Mouse (Mus musculus): ENCODE results near the gene Mrps21. TPM values are rescaled to one million over a fixed set of nuclear protein-coding genes. Genes with fewer than 3 reads are reported as not detected.
"Not testable (repeated sequence)": the region's sequence is repeated elsewhere in the genome, so short reads cannot be mapped to it uniquely, and the experiment has no call there.

Mrps21 gene
- polyA plus RNA-seq, 1 experiment = 17.3 TPM

- H3K4me3 ChIP-seq (replicated peaks) = peak overlapping the region; percentile 12
These were observed 32.6 kb upstream of the Mrps21 start for GRCm38 (mm10) chr3:95903753-95904502.

GRCm38 (mm10) chr3:95902643-95903042 is 31.3 kb upstream of the Mrps21 start:
- TF ChIP-seq GATA1 (IDR thresholded peaks at IDR 0.05; ENCODE audit: low read length) (no peak), TAL1 (IDR thresholded peaks at IDR 0.05; ENCODE audit: low read length) (no peak)
- H3K9me3 ChIP-seq (ENCODE audit: control insufficient read depth, low read length) = peaks cover 11% of the 10 kb centered on the region; the same call in 1 of the 2 replicates
- peaks cover 15% of the 10 kb centered on the region for H3K4me1 ChIP-seq (ENCODE audit: control insufficient read depth)
- H3K27me3 ChIP-seq (ENCODE audit: control insufficient read depth) = peaks cover 75% of the 10 kb centered on the region
- H3K36me3 ChIP-seq (ENCODE audit: control insufficient read depth) = peaks cover 4% of the 10 kb centered on the region
- H3K4me3 ChIP-seq (replicated peaks) = no peak overlapping the region

More at GRCm38 (mm10) chr3:95903753-95904502, 32.6 kb upstream of the Mrps21 start:
- peaks cover 87% of the 10 kb centered on the region for H3K27me3 ChIP-seq (ENCODE audit: control insufficient read depth)
- peaks cover 15% of the 10 kb centered on the region for H3K4me1 ChIP-seq (ENCODE audit: control insufficient read depth)
- H3K36me3 ChIP-seq (ENCODE audit: control insufficient read depth) = no peaks in the 10 kb centered on the region
- peaks cover 11% of the 10 kb centered on the region; the same call in 1 of the 2 replicates for H3K9me3 ChIP-seq (ENCODE audit: control insufficient read depth, low read length)
- TF ChIP-seq TAL1 (IDR thresholded peaks at IDR 0.05; ENCODE audit: low read length) (no peak), GATA1 (IDR thresholded peaks at IDR 0.05; ENCODE audit: low read length) (no peak)

GRCm38 (mm10) chr3:95902373-95902625 is 31.0 kb upstream of the Mrps21 start:
- Histone ChIP-seq H3K27me3 (ENCODE audit: control insufficient read depth) (peaks cover 72% of the 10 kb centered on the region), H3K4me1 (ENCODE audit: control insufficient read depth) (peaks cover 15% of the 10 kb centered on the region), H3K4me3 (replicated peaks) (no peak overlapping the region), H3K36me3 (ENCODE audit: control insufficient read depth) (peaks cover 5% of the 10 kb centered on the region), H3K9me3 (ENCODE audit: control insufficient read depth, low read length) (peaks cover 11% of the 10 kb centered on the region; the same call in 1 of the 2 replicates)
- TF ChIP-seq TAL1 (IDR thresholded peaks at IDR 0.05; ENCODE audit: low read length) (no peak), GATA1 (IDR thresholded peaks at IDR 0.05; ENCODE audit: low read length) (no peak)

GRCm38 (mm10) chr3:95901616-95902372 is 30.5 kb upstream of the Mrps21 start:
- Histone ChIP-seq H3K4me1 (ENCODE audit: control insufficient read depth) (peaks cover 12% of the 10 kb centered on the region), H3K27me3 (ENCODE audit: control insufficient read depth) (peaks cover 67% of the 10 kb centered on the region), H3K36me3 (ENCODE audit: control insufficient read depth) (peaks cover 5% of the 10 kb centered on the region), H3K9me3 (ENCODE audit: control insufficient read depth, low read length) (peaks cover 11% of the 10 kb centered on the region; the same call in 1 of the 2 replicates), H3K4me3 (replicated peaks) (no peak overlapping the region)
- TF ChIP-seq TAL1 (IDR thresholded peaks at IDR 0.05; ENCODE audit: low read length) (no peak), GATA1 (IDR thresholded peaks at IDR 0.05; ENCODE audit: low read length) (no peak)

GRCm38 (mm10) chr3:95899800-95900524 is 28.6 kb upstream of the Mrps21 start:
- no peak for TF ChIP-seq GATA1 (IDR thresholded peaks at IDR 0.05; ENCODE audit: low read length)
- TF ChIP-seq TAL1 (IDR thresholded peaks at IDR 0.05; ENCODE audit: low read length) = no peak
- peaks cover 48% of the 10 kb centered on the region for H3K27me3 ChIP-seq (ENCODE audit: control insufficient read depth)
- H3K4me1 ChIP-seq (ENCODE audit: control insufficient read depth) = peaks cover 12% of the 10 kb centered on the region
- H3K36me3 ChIP-seq (ENCODE audit: control insufficient read depth) = peaks cover 13% of the 10 kb centered on the region
- H3K9me3 ChIP-seq (ENCODE audit: control insufficient read depth, low read length) = peaks cover 8% of the 10 kb centered on the region; the same call in 1 of the 2 replicates
- H3K4me3 ChIP-seq (replicated peaks) = no peak overlapping the region

GRCm38 (mm10) chr3:95895501-95895900 is 24.2 kb upstream of the Mrps21 start:
- peaks cover 40% of the 10 kb centered on the region for H3K4me1 ChIP-seq (ENCODE audit: control insufficient read depth)
- H3K36me3 ChIP-seq (ENCODE audit: control insufficient read depth) = peaks cover 13% of the 10 kb centered on the region
- peaks cover 23% of the 10 kb centered on the region for H3K27me3 ChIP-seq (ENCODE audit: control insufficient read depth)
- H3K9me3 ChIP-seq (ENCODE audit: control insufficient read depth, low read length); H3K4me3 ChIP-seq (replicated peaks): not testable (repeated sequence)

- H3K4me3 ChIP-seq (replicated peaks) = peak overlapping the region; percentile 72
- H3K36me3 ChIP-seq (ENCODE audit: control insufficient read depth) = peaks cover 13% of the 10 kb centered on the region
- TF ChIP-seq TAL1 (IDR thresholded peaks at IDR 0.05; ENCODE audit: low read length) = no peak
- TF ChIP-seq GATA1 (IDR thresholded peaks at IDR 0.05; ENCODE audit: low read length) = no peak
- H3K27me3 ChIP-seq (ENCODE audit: control insufficient read depth) = peaks cover 20% of the 10 kb centered on the region
- no peaks in the 10 kb centered on the region for H3K9me3 ChIP-seq (ENCODE audit: control insufficient read depth, low read length)
- peaks cover 40% of the 10 kb centered on the region for H3K4me1 ChIP-seq (ENCODE audit: control insufficient read depth)
These were observed 23.2 kb upstream of the Mrps21 start for GRCm38 (mm10) chr3:95894317-95895160.

- not testable (repeated sequence) for H3K9me3 ChIP-seq (ENCODE audit: control insufficient read depth, low read length)
- Histone ChIP-seq H3K36me3 (ENCODE audit: control insufficient read depth) (peaks cover 13% of the 10 kb centered on the region), H3K4me1 (ENCODE audit: control insufficient read depth) (peaks cover 40% of the 10 kb centered on the region), H3K4me3 (replicated peaks) (peak within 1 kb of the TSS; percentile 72), H3K27me3 (ENCODE audit: control insufficient read depth) (peaks cover 20% of the 10 kb centered on the region)
These were observed 22.4 kb upstream of the Mrps21 start, which contains the start of gene Aph1a for GRCm38 (mm10) chr3:95893606-95894316. Gene Aph1a, plus strand, starts transcription at chr3:95893969.

All from erythroblast, embryonic 14.5 days (primary cell).